Mouse (Mus musculus): ENCODE results near the gene Fst. TPM values are rescaled to one million over a fixed set of nuclear protein-coding genes. Genes with fewer than 3 reads are reported as not detected.
A peak's percentile ranks its signal among the peaks of the same experiment; 100 is the strongest.

Gene Fst
- total RNA-seq (2022) = 1 to 10 TPM in 1 of 4 experiments, under 1 TPM in 3; 0.33 to 1.2 (median 0.74) TPM

- DNase-seq (ENCODE audit: low spot score) = no peak
Measured at GRCm38 (mm10) chr13:114458886-114459700, at the start of gene Fst. TSS of gene Fst (minus strand) at chr13:114458951.

- no peak for DNase-seq (ENCODE audit: low spot score)
Measured at GRCm38 (mm10) chr13:114493826-114494225, 35.1 kb upstream of the Fst start.

- no peak for DNase-seq (ENCODE audit: low spot score)
Measured at GRCm38 (mm10) chr13:114488178-114488577, 29.4 kb upstream of the Fst start.

- no peak for DNase-seq (ENCODE audit: low spot score)
Measured at GRCm38 (mm10) chr13:114478329-114478728, 19.6 kb upstream of the Fst start.

- no peak for DNase-seq (ENCODE audit: low spot score)
Measured at GRCm38 (mm10) chr13:114469945-114470344, 11.2 kb upstream of the Fst start.

- no peak for DNase-seq (ENCODE audit: low spot score)
Measured at GRCm38 (mm10) chr13:114466269-114466919, 7.6 kb upstream of the Fst start.

GRCm38 (mm10) chr13:114465387-114465786 is 6.6 kb upstream of the Fst start:
- no peak for DNase-seq (ENCODE audit: low spot score)

- no peak for DNase-seq (ENCODE audit: low spot score)
Measured at GRCm38 (mm10) chr13:114464824-114465223, 6.1 kb upstream of the Fst start.

- no peak for DNase-seq (ENCODE audit: low spot score)
Measured at GRCm38 (mm10) chr13:114462548-114463408, 4.0 kb upstream of the Fst start.

- peak; percentile 54 for DNase-seq (ENCODE audit: low spot score)
Measured at GRCm38 (mm10) chr13:114460306-114460892, 1.6 kb upstream of the Fst start.

- DNase-seq (ENCODE audit: low spot score) = no peak
Measured at GRCm38 (mm10) chr13:114459701-114460160, 980 bp upstream of the Fst start.

- no peak for DNase-seq (ENCODE audit: low spot score)
Measured at GRCm38 (mm10) chr13:114458291-114458885, 363 bp downstream of the Fst start.

- DNase-seq (ENCODE audit: low spot score) = no peak
Measured at GRCm38 (mm10) chr13:114457567-114458120, 1.1 kb downstream of the Fst start.

GRCm38 (mm10) chr13:114456766-114457566 is 1.8 kb downstream of the Fst start:
- no peak for DNase-seq (ENCODE audit: low spot score)

- no peak for DNase-seq (ENCODE audit: low spot score)
Measured at GRCm38 (mm10) chr13:114456224-114456623, 2.5 kb downstream of the Fst start.

GRCm38 (mm10) chr13:114455788-114456187 is 3.0 kb downstream of the Fst start:
- DNase-seq (ENCODE audit: low spot score) = no peak

GRCm38 (mm10) chr13:114447213-114447612 is 11.5 kb downstream of the Fst start:
- no peak for DNase-seq (ENCODE audit: low spot score)

- DNase-seq (ENCODE audit: low spot score) = no peak
Measured at GRCm38 (mm10) chr13:114432491-114432890, 26.3 kb downstream of the Fst start.

GRCm38 (mm10) chr13:114425230-114425629 is 33.5 kb downstream of the Fst start:
- no peak for DNase-seq (ENCODE audit: low spot score)

GRCm38 (mm10) chr13:114420235-114420634 is 38.5 kb downstream of the Fst start:
- DNase-seq (ENCODE audit: low spot score) = no peak

Data from heart, adult 8-10 months (tissue).